In genomic region chr6:101153511-101153921, GRCm38 (mm10) we compare ENCODE assay signal across 20 mouse cellular contexts.
DNase-seq lines count a peak whose midpoint lies in the region; ATAC-seq and TF ChIP-seq lines count a peak whose summit lies in the region.
"Had no signal": no experiment of that assay in that cellular context is flagged by ENCODE, and none has a peak within 500 bp of the region (broad histone marks: within the 10 kb centered on the region; RNA-seq: fewer than 3 reads in every experiment).

No protein-coding gene starts in this region.

- H3K4me1 ChIP-seq in kidney, embryonic 15.5 days: 0 out of 2 replicates have a peak, but pooled peaks cover 5% of the 10 kb centered on the region
- no peaks in the 10 kb centered on the region for H3K4me1 ChIP-seq in hindbrain, postnatal 0 days (ENCODE audit: insufficient read depth, low read length)

- no peaks in the 10 kb centered on the region for H3K27me3 ChIP-seq in kidney, embryonic 15.5 days
- no peaks in the 10 kb centered on the region for H3K27me3 ChIP-seq in hindbrain, postnatal 0 days (ENCODE audit: insufficient read depth, low read length)
- H3K27me3 ChIP-seq: embryonic facial prominence, embryonic 15.5 days had no signal

- no peak overlapping the region for H3K27ac ChIP-seq in kidney, embryonic 15.5 days
- no peak overlapping the region for H3K27ac ChIP-seq in hindbrain, postnatal 0 days
- H3K27ac ChIP-seq: embryonic facial prominence, embryonic 15.5 days; limb, embryonic 10.5 days; macrophage had no signal

- peak; percentile 40; the same call in 1 of the 2 replicates for ATAC-seq in kidney, embryonic 15.5 days (replicated peaks; ENCODE audit: low FRiP score)
- ATAC-seq in hindbrain, postnatal 0 days: peak; percentile 51; the same call in 1 of the 2 replicates
- ATAC-seq: inflammation-experienced regulatory T-cells, adult 6 months; liver, postnatal 0 days; lung, postnatal 0 days had no signal

- no peak overlapping the region for H3K4me2 ChIP-seq in kidney, embryonic 15.5 days
- H3K4me2 ChIP-seq in hindbrain, postnatal 0 days (ENCODE audit: low read depth, low read length): no peak overlapping the region
- H3K4me2 ChIP-seq: embryonic facial prominence, embryonic 15.5 days had no signal

- no peak for TF ChIP-seq POLR2A in brain, embryonic 14.5 days (IDR thresholded peaks at IDR 0.05; ENCODE audit: borderline replicate concordance, extremely low read depth, insufficient read depth, insufficient read length, poor library complexity, severe bottlenecking)

- H3K4me3 ChIP-seq in kidney, embryonic 15.5 days (replicated peaks): no peak overlapping the region
- no peak overlapping the region for H3K4me3 ChIP-seq in hindbrain, postnatal 0 days (ENCODE audit: low read length)
- H3K4me3 ChIP-seq: embryonic facial prominence, embryonic 15.5 days; limb, embryonic 10.5 days had no signal

- no peak for TF ChIP-seq CTCF in brain, embryonic 14.5 days (IDR thresholded peaks at IDR 0.05; ENCODE audit: borderline replicate concordance, extremely low read depth, insufficient read depth, insufficient read length)
- TF ChIP-seq CTCF in hindbrain, postnatal 0 days (IDR thresholded peaks at IDR 0.05; ENCODE audit: low read depth): no peak

- 75% methylated on average over 1 of the region's 1 CpGs for WGBS in kidney, embryonic 15.5 days
- 56% methylated on average over 1 of the region's 1 CpGs for WGBS in hindbrain, postnatal 0 days

- no peak for DNase-seq in kidney, adult 8-10 months
- peak; percentile 64 for DNase-seq in R1 (ENCODE audit: low read depth, low spot score)
- peak; percentile 56 for DNase-seq in brain, embryonic 14.5 days (ENCODE audit: low read depth)
- DNase-seq in hindbrain, postnatal 0 days (ENCODE audit: low spot score): no peak
- DNase-seq in retina, embryonic 14.5 days (ENCODE audit: low spot score): no peak
- DNase-seq in thymus, postnatal 4 days: no peak
- DNase-seq in testis, postnatal 14 days (ENCODE audit: low spot score): no peak
- DNase-seq: adrenal gland, postnatal 25 days; cerebellum, adult 11 months; cerebellum, adult 9-11 months; kidney, adult 18-20 months; kidney, postnatal 10 days; liver, postnatal 0 days; thymus, postnatal 14 days had no signal

- peaks cover 51% of the 10 kb centered on the region for H3K36me3 ChIP-seq in kidney, embryonic 15.5 days
- peaks cover 15% of the 10 kb centered on the region for H3K36me3 ChIP-seq in hindbrain, postnatal 0 days (ENCODE audit: insufficient read depth, low read length)

- H3K9ac ChIP-seq in kidney, embryonic 15.5 days: no peak overlapping the region
- H3K9ac ChIP-seq in hindbrain, postnatal 0 days (replicated peaks; ENCODE audit: low read length): no peak overlapping the region
- H3K9ac ChIP-seq: embryonic facial prominence, embryonic 15.5 days; liver, postnatal 0 days had no signal

- H3K9me3 ChIP-seq in kidney, embryonic 15.5 days (replicated peaks): no peaks in the 10 kb centered on the region
- no peaks in the 10 kb centered on the region for H3K9me3 ChIP-seq in hindbrain, postnatal 0 days (ENCODE audit: low read length)
- H3K9me3 ChIP-seq: embryonic facial prominence, embryonic 15.5 days; limb, embryonic 10.5 days had no signal

Comparison
In these comparisons a context has a peak if more than half of its experiments do, and no peak if none do; other contexts are left out.
1. DNase-seq: peak in R1 (single experiment) and brain, embryonic 14.5 days (single experiment); none in kidney, adult 8-10 months (0 of 2), hindbrain, postnatal 0 days (single experiment), retina, embryonic 14.5 days (single experiment), thymus, postnatal 4 days (single experiment) and testis, postnatal 14 days (single experiment).